Mouse (Mus musculus) G1E (cell line): ENCODE results near the gene L3mbtl4.

Experiments used
- CTCF ChIP-seq: IDR thresholded peaks from 2 replicates; pipeline ENCODE4 v1.5.1; 2012; ENCODE audit warnings: low read depth, low read length, inconsistent platforms, mixed read lengths
- GATA2 ChIP-seq: IDR thresholded peaks from 2 replicates; pipeline ENCODE4 v1.6.1; 2012; ENCODE audit warnings: low read depth, low read length, inconsistent platforms, borderline replicate concordance

DNA sequence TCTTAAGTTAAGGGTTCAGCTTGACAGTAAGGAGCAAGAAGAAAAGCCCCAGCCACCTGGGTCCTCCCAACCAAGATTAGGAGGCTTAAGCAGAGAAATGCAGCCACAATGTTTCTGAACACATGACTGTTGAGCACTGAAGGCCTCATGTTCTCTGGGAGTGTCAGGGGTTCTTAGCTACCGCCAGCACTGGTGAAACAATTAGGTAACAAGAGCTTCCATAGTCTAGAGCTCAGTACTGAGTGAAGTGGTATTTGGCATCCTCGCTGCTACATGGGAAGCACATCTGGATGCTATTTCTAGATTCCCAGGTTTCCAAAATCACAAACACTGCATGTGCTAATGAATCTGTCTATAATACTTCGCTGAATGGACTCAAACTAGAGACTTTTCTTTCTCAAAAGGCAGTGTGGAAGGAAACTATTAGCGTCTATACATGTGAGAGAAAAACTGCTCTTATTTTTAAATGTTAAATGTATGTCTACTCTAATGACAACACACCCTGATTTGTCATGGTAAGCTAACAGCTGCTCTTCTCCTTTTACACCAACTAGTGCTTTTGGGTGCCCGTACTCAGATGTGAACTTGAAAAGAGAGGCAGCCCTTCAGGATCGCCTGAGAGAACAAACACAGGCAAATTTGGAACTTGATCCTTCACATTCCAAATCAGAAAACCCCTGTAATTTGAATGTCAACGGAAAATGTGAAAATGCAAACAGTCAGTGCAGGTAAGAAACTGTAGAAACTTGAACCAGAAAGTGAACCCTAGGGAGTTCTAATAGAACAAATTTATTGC, 356.2 kb downstream of the L3mbtl4 start:
- no peak for TF ChIP-seq CTCF
- no peak for TF ChIP-seq GATA2
